Mouse (Mus musculus) lung, postnatal 0 days (tissue): ENCODE measurements at regions not wholly inside any gene's neighbourhood (a gene's known extent, or its start where the extent isn't known, plus 50 kb on each side); places are given as distances from the start of the nearest gene placed in this dataset.

Source experiments
- CTCF ChIP-seq: IDR thresholded peaks from 2 replicates; pipeline ENCODE4 v1.5.1; 2016; ENCODE audit warnings: antibody characterized with exemption, mild to moderate bottlenecking
- EP300 ChIP-seq: IDR thresholded peaks from 2 replicates; pipeline ENCODE4 v1.6.1; 2016; ENCODE audit warnings: antibody characterized with exemption, mild to moderate bottlenecking, control low read depth

GRCm38 (mm10) chr13:37624741-37625140 is 153.5 kb upstream of the Rreb1 start:
- TF ChIP-seq CTCF (no peak), EP300 (no peak)
